Mouse (Mus musculus) limb, embryonic 12.5 days (tissue): Measurements from ENCODE around the gene Kcnj10. TPM values are rescaled to one million over a fixed set of nuclear protein-coding genes. Genes with fewer than 3 reads are reported as not detected.

Source experiments
- ATAC-seq: fragments of 200-750 bp; cut with Nextera tagmentation; 2 replicates; pipeline ENCODE4 v1.8.0; 2017; ENCODE audit warnings: low read depth, moderate TSS enrichment; ENCODE audit not compliant: insufficient number of reproducible peaks, insufficient read depth, low FRiP score, low TSS enrichment
- H3K27ac ChIP-seq: fragments of 300-500 bp; sonication (generic); 2 replicates; pipeline ENCODE4 v1.5.1; 2016; ENCODE audit warnings: mild to moderate bottlenecking, moderate library complexity
- H3K27me3 ChIP-seq: fragments of 300-500 bp; sonication (generic); 2 replicates; pipeline ENCODE4 v1.6.1; 2016; ENCODE audit warnings: mild to moderate bottlenecking, moderate library complexity
- H3K36me3 ChIP-seq: fragments of 300-500 bp; sonication (generic); 2 replicates; pipeline ENCODE4 v1.6.1; 2016; ENCODE audit warnings: mild to moderate bottlenecking, moderate library complexity
- H3K4me1 ChIP-seq: fragments of 300-500 bp; sonication (generic); replicated peaks from 2 replicates; pipeline ENCODE4 v1.6.1; 2016
- H3K4me2 ChIP-seq: fragments of 300-500 bp; sonication (generic); 2 replicates; pipeline ENCODE4 v1.6.1; 2016; ENCODE audit warnings: mild to moderate bottlenecking, moderate library complexity
- H3K4me3 ChIP-seq: fragments of 300-500 bp; sonication (generic); replicated peaks from 2 replicates; pipeline ENCODE4 v1.5.1; 2016; ENCODE audit warnings: mild to moderate bottlenecking
- H3K9ac ChIP-seq: fragments of 300-500 bp; sonication (generic); replicated peaks from 2 replicates; pipeline ENCODE4 v1.6.1; 2016; ENCODE audit warnings: mild to moderate bottlenecking, moderate library complexity
- H3K9me3 ChIP-seq: fragments of 300-500 bp; sonication (generic); 2 replicates; pipeline ENCODE4 v1.6.1; 2016; ENCODE audit warnings: mild to moderate bottlenecking, moderate library complexity
- WGBS: fragments of 180-500 bp; shearing (Covaris S2); methylation state at CpG from one replicate; pipeline ENCODE4 v1.1.7; 2016; 5-methylcytosine and 5-hydroxymethylcytosine counted together
- polyA plus RNA-seq: library from polyadenylated mRNA; unstranded; fragments of >200 nt; fragmentation: Nextera tagmentation; extraction: Ambion mirVana; gene quantifications from 2 replicates; pipeline ENCODE4 v1.2.1, GENCODE M21; 2016

Kcnj10 gene
- polyA plus RNA-seq, 1 experiment from 2014 or later, result 0.05 TPM

- no peak overlapping the region for H3K4me3 ChIP-seq
- H3K27ac ChIP-seq, result no peak overlapping the region
- H3K9ac ChIP-seq, result no peak overlapping the region
- no peaks in the 10 kb centered on the region for H3K9me3 ChIP-seq
- H3K36me3 ChIP-seq, result no peaks in the 10 kb centered on the region
- peaks cover 48% of the 10 kb centered on the region for H3K27me3 ChIP-seq
- peaks cover 12% of the 10 kb centered on the region; the same call in 1 of the 2 replicates for H3K4me1 ChIP-seq
- WGBS, result 14% methylated on average over 19 of the region's 19 CpGs
- H3K4me2 ChIP-seq, result 0 out of 2 replicates have a peak overlapping the region, but pooled peaks have one; percentile 17
- peak; percentile 45; the same call in 1 of the 2 replicates for ATAC-seq
Observed at GRCm38 (mm10) chr1:172349916-172350812, 9.2 kb downstream of the Kcnj10 start.

- H3K27ac ChIP-seq, result no peak overlapping the region
- no peaks in the 10 kb centered on the region for H3K36me3 ChIP-seq
- no peak for ATAC-seq
- no peak overlapping the region for H3K4me2 ChIP-seq
- H3K27me3 ChIP-seq, result peaks cover 56% of the 10 kb centered on the region
- no peaks in the 10 kb centered on the region for H3K9me3 ChIP-seq
- WGBS, result 71% methylated on average over 6 of the region's 6 CpGs
- no peak overlapping the region for H3K4me3 ChIP-seq
- peaks cover 12% of the 10 kb centered on the region; the same call in 1 of the 2 replicates for H3K4me1 ChIP-seq
- no peak overlapping the region for H3K9ac ChIP-seq
Observed at GRCm38 (mm10) chr1:172352001-172352400, 11.0 kb downstream of the Kcnj10 start.

- no peak for ATAC-seq
- H3K36me3 ChIP-seq, result no peaks in the 10 kb centered on the region
- H3K27ac ChIP-seq, result no peak overlapping the region
- peaks cover 57% of the 10 kb centered on the region for H3K27me3 ChIP-seq
- no peak overlapping the region for H3K4me2 ChIP-seq
- no peak overlapping the region for H3K9ac ChIP-seq
- peaks cover 12% of the 10 kb centered on the region; the same call in 1 of the 2 replicates for H3K4me1 ChIP-seq
- H3K4me3 ChIP-seq, result no peak overlapping the region
- 76% methylated on average over 3 of the region's 3 CpGs for WGBS
- H3K9me3 ChIP-seq, result no peaks in the 10 kb centered on the region
Observed at GRCm38 (mm10) chr1:172352453-172352852, 11.4 kb downstream of the Kcnj10 start.

- Histone ChIP-seq H3K4me1 (peaks cover 6% of the 10 kb centered on the region; the same call in 1 of the 2 replicates), H3K27ac (no peak overlapping the region), H3K27me3 (peaks cover 43% of the 10 kb centered on the region), H3K9me3 (no peaks in the 10 kb centered on the region), H3K4me2 (no peak overlapping the region), H3K9ac (no peak overlapping the region), H3K36me3 (no peaks in the 10 kb centered on the region), H3K4me3 (no peak overlapping the region)
- 45% methylated on average over 3 of the region's 3 CpGs for WGBS
- no peak for ATAC-seq
Observed at GRCm38 (mm10) chr1:172355336-172355735, 14.3 kb downstream of the Kcnj10 start.

- H3K4me1 ChIP-seq, result no peaks in the 10 kb centered on the region
Observed at GRCm38 (mm10) chr1:172357550-172357949, 16.5 kb downstream of the Kcnj10 start.

GRCm38 (mm10) chr1:172358341-172358740 lies 17.3 kb downstream of the Kcnj10 start:
- Histone ChIP-seq H3K4me2 (no peak overlapping the region), H3K4me1 (no peaks in the 10 kb centered on the region), H3K27ac (no peak overlapping the region), H3K9ac (no peak overlapping the region), H3K9me3 (no peaks in the 10 kb centered on the region), H3K27me3 (peaks cover 17% of the 10 kb centered on the region), H3K36me3 (no peaks in the 10 kb centered on the region), H3K4me3 (no peak overlapping the region)
- WGBS, result 82% methylated on average over 10 of the region's 10 CpGs
- ATAC-seq, result no peak

More at GRCm38 (mm10) chr1:172357550-172357949, 16.5 kb downstream of the Kcnj10 start:
- Histone ChIP-seq H3K4me2 (no peak overlapping the region), H3K9ac (no peak overlapping the region), H3K36me3 (no peaks in the 10 kb centered on the region), H3K9me3 (no peaks in the 10 kb centered on the region), H3K4me3 (no peak overlapping the region), H3K27me3 (peaks cover 24% of the 10 kb centered on the region), H3K27ac (no peak overlapping the region)
- WGBS, result 0% methylated on average over 1 of the region's 1 CpGs
- ATAC-seq, result 0 out of 2 replicates have a peak, but pooled peaks have one; percentile 54

- Histone ChIP-seq H3K4me3 (no peak overlapping the region), H3K9ac (no peak overlapping the region), H3K27ac (no peak overlapping the region), H3K4me1 (0 out of 2 replicates have a peak, but pooled peaks cover 2% of the 10 kb centered on the region), H3K4me2 (no peak overlapping the region), H3K9me3 (no peaks in the 10 kb centered on the region), H3K27me3 (peaks cover 16% of the 10 kb centered on the region), H3K36me3 (no peaks in the 10 kb centered on the region)
- no peak for ATAC-seq
- 13% methylated on average over 6 of the region's 6 CpGs for WGBS
Observed at GRCm38 (mm10) chr1:172364684-172365083, 23.7 kb downstream of the Kcnj10 start.

GRCm38 (mm10) chr1:172368768-172369418 lies 27.9 kb downstream of the Kcnj10 start:
- no peak overlapping the region for H3K27ac ChIP-seq
- H3K9me3 ChIP-seq, result no peaks in the 10 kb centered on the region
- H3K4me2 ChIP-seq, result peak overlapping the region; percentile 25
- no peaks in the 10 kb centered on the region for H3K36me3 ChIP-seq
- 31% methylated on average over 23 of the region's 23 CpGs for WGBS
- ATAC-seq, result peak; percentile 35; the same call in 1 of the 2 replicates
- 0 out of 2 replicates have a peak, but pooled peaks cover 2% of the 10 kb centered on the region for H3K4me1 ChIP-seq
- peaks cover 24% of the 10 kb centered on the region for H3K27me3 ChIP-seq
- no peak overlapping the region for H3K9ac ChIP-seq
- H3K4me3 ChIP-seq, result no peak overlapping the region

- WGBS, result under 1% methylated on average over 39 of the region's 39 CpGs
- peak within 1 kb of the TSS; percentile 95 for H3K4me3 ChIP-seq
- peak; percentile 98 for ATAC-seq
Observed at GRCm38 (mm10) chr1:172376198-172376667, 35.2 kb downstream of the Kcnj10 start, which contains the start of gene Pigm. Pigm (plus strand) TSS chr1:172376546.

GRCm38 (mm10) chr1:172376758-172377458 lies 35.9 kb downstream of the Kcnj10 start:
- 3% methylated on average over 62 of the region's 62 CpGs for WGBS
- Histone ChIP-seq H3K4me2 (peak overlapping the region; percentile 97), H3K27me3 (no peaks in the 10 kb centered on the region), H3K36me3 (peaks cover 33% of the 10 kb centered on the region), H3K4me1 (peaks cover 25% of the 10 kb centered on the region), H3K9ac (peak overlapping the region; percentile 78), H3K27ac (peak overlapping the region; percentile 73; the same call in 1 of the 2 replicates), H3K9me3 (no peaks in the 10 kb centered on the region), H3K4me3 (peak overlapping the region; percentile 95)
- no peak; the same call in 1 of the 2 replicates for ATAC-seq

More at GRCm38 (mm10) chr1:172376198-172376667, 35.2 kb downstream of the Kcnj10 start, which contains the start of gene Pigm:
- Histone ChIP-seq H3K4me2 (peak within 1 kb of the TSS; percentile 97), H3K4me1 (peaks cover 25% of the 10 kb centered on the region), H3K36me3 (peaks cover 26% of the 10 kb centered on the region), H3K27ac (peak within 1 kb of the TSS; percentile 80), H3K9me3 (no peaks in the 10 kb centered on the region), H3K27me3 (no peaks in the 10 kb centered on the region), H3K9ac (peak within 1 kb of the TSS; percentile 78)
